Mouse (Mus musculus) monocyte, adult 5-6 weeks (primary cell): ENCODE data around the gene Ajm1. TPM values are rescaled to one million over a fixed set of nuclear protein-coding genes. Genes with fewer than 3 reads are reported as not detected.

Source experiments
- ATAC-seq: fragments of 153-309, 156-312 bp; replicated peaks from 2 replicates; pipeline ENCODE4 v1.8.0; 2017; ENCODE audit warnings: mild to moderate bottlenecking; ENCODE audit not compliant: low TSS enrichment, insufficient number of reproducible peaks, severe bottlenecking, poor library complexity, low FRiP score
- total RNA-seq: library from RNA; stranded (forward); fragments of 200-1000, 200-491, 200-594 nt; gene quantifications from 3 replicates; pipeline ENCODE4 v1.2.3, GENCODE M21; 2017

Ajm1 gene
- total RNA-seq, 1 experiment from 2014 or later: not detected

DNA sequence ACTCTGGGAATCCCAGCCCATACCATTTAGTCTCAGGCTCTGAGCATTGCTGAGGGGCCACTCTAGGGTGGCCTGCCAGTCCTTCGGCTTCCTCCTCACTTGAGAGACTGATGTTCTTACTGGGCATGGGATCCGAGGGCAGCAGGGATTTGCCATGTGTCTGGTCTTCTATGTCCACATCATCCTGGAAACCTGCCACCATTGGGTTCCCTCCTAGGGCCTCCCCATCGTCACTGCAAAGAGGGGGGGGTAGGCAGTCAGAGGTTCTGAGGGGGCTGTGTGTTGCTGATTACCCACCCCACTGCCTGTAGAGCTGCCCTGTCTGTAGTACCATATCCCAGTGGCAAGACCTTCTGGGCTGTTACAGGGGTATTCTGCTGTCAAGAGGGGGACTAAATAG lies 4.0 kb upstream of the Ajm1 start:
- no peak for ATAC-seq

DNA sequence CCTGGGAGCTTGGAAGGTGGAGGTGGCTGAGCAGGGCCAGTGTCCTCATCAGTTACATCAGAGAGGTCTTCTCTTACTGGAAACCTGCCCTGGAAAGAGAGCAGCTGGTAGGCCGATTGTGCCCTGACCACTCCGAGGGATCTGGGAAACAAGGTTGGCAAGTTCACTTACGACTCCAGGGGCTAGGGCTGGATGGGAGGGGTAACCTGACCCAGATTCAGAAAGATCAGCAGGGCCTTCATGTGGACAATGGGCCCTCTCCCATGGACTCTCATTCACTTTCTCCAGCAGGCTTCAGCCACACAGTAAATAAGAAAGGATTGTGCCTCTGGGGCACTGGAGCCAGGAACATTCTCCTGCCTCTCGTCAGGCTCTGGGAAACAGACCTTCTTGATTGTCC lies 3.3 kb upstream of the Ajm1 start:
- no peak for ATAC-seq

DNA sequence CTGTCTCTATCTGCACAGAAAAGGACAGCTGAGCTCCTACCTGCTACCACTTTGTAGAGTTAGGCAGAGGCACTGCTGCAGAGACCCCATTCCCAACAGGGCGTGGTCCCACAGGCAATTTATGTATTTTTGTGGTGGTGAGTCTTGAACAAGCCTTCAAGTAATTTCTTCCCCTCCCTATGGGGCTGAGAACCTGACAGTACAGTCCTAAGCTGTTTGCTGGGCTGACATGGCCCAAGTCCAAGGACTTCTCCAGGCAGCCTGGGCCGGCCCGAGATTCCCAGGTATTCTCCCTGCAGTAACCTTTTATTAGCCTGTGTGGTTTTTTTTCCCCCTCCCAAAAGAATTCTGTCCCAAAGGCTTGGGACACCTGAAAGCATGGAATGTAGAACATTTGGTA lies 2.6 kb upstream of the Ajm1 start:
- no peak for ATAC-seq

DNA sequence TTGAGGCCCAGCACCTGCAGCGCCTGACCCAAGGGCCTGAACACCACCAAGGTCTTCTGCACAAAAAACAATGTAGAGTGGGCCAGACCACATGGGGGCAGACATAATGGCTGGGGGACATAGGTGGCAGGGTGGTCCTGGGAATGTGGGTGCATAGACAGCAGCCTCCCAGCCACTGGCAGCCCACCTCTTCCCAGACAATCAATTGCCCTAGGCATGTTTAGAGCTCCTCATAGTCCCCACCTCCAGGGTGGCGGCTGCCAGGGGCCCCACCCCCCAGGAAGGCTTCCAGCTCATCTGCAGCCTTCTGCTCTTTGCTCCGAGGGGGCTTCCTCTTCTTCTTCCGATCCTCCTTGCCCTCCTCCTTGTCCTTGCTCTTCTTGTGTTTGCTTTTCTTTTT lies 2.0 kb upstream of the Ajm1 start:
- ATAC-seq: no peak

- ATAC-seq: no peak
These were observed 1.5 kb upstream of the Ajm1 start for GRCm38 (mm10) chr2:25583120-25583481.

GRCm38 (mm10) chr2:25582466-25583119 lies 1.0 kb upstream of the Ajm1 start:
- no peak for ATAC-seq

DNA sequence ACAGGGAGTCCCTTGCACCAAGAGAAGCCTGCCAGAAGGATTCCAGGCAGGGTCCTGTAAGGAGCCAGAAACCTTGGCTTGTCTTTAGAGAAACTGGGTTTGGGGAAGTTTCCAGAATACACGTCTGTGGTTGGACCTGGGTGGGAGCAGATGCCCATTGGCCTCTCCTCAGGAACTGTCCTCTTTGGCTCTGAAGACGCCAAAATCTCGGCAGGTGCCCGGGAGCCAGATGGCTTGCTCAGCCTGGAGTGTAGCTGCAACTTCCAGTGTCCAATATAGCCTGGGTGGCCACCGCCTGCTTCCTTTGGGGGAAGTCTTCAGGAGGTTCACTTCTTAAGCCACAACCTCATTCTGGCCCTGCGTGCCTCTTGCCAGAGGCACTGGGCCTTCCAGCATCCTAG lies 344 bp upstream of the Ajm1 start:
- no peak for ATAC-seq

GRCm38 (mm10) chr2:25580621-25581101 lies 896 bp downstream of the Ajm1 start:
- ATAC-seq: no peak

GRCm38 (mm10) chr2:25579737-25580460 lies 1.7 kb downstream of the Ajm1 start:
- no peak for ATAC-seq

- ATAC-seq: no peak
These were observed 2.5 kb downstream of the Ajm1 start for GRCm38 (mm10) chr2:25578796-25579736.

- no peak for ATAC-seq
These were observed 3.4 kb downstream of the Ajm1 start for GRCm38 (mm10) chr2:25577951-25578795.

GRCm38 (mm10) chr2:25576965-25577891 lies 4.3 kb downstream of the Ajm1 start:
- no peak for ATAC-seq

- ATAC-seq: no peak
These were observed 5.3 kb downstream of the Ajm1 start for GRCm38 (mm10) chr2:25576028-25576850.

- no peak for ATAC-seq
These were observed 6.0 kb downstream of the Ajm1 start for GRCm38 (mm10) chr2:25575432-25576027.

GRCm38 (mm10) chr2:25574579-25575431 lies 6.8 kb downstream of the Ajm1 start, which contains the start of the genes Mamdc4 and Phpt1:
Mamdc4 (minus strand) TSS chr2:25574845.
Phpt1 (minus strand) TSS chr2:25575224.
- peak; percentile 91 for ATAC-seq
